Mouse (Mus musculus): ENCODE measurements at regions not wholly inside any gene's neighbourhood (a gene's known extent, or its start where the extent isn't known, plus 50 kb on each side); places are given as distances from the start of the nearest gene placed in this dataset.

GRCm38 (mm10) chr10:117540747-117541398 is 88.4 kb upstream of the Cpm start:
- no peak for TF ChIP-seq CTCF (IDR thresholded peaks at IDR 0.05; ENCODE audit: extremely low read depth, insufficient read depth, low read length)
- no peak for TF ChIP-seq POLR2A (IDR thresholded peaks at IDR 0.05; ENCODE audit: extremely low read depth, insufficient read depth, low read length)
